Mouse (Mus musculus) heart, adult 11 months (tissue): ENCODE measurements at regions not wholly inside any gene's neighbourhood (a gene's known extent, or its start where the extent isn't known, plus 50 kb on each side); places are given as distances from the start of the nearest gene placed in this dataset.

ENCODE experiments used
- DNase-seq: peaks from one replicate; pipeline ENCODE4 v3.0.0; 2022

DNA sequence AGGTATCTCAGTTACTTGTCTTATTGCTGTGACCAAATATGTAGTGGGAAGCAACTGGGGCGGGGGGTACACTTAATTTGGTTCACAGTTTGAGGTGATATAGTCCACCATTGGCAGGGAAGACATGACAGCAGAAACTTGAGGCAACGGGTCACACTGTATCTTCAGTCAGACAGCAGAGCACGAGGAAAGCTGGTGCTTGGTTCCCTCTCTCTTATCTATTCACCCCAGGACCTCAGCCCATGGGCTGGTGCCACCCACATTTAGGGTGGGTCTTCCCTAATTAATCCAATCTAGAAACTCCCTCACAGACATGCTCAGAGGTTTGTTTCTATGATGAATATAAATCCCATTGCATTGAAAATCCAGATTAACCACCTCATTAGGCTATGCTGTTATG, 56.5 kb downstream of the Otud1 start:
- peak; percentile 70 for DNase-seq

DNA sequence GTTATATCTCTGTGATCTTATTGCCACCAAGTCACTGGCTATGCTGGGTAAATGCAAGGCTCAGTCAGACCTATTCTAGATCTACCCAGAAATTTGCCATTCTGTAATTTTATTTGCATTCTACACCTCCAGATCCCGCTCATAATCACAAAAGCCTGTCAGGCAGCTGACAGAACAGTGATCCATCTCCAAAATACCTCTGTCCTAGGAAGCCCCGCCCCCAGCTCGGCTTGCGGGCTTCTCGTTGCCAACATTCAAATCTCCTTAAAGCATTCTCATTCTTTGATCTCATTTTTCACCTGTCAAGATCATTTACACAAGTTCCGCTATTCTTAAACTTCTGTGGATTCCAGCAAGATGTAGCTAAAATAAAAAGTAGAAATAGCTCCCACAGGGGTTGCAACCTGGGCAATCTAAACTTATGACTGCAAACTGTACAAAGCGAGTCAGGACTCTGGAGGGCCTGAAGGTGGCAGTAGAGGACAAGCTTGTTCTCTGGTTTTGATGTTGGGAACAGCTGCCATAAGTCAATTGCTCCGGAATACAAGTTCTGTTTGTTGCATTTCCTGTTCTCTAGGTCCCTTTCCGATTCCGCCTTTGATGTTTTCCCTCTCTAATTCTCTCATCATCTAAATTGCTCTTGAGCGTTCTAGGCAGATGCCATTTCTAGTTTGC, 58.1 kb downstream of the Otud1 start:
- peak; percentile 91 for DNase-seq

DNA sequence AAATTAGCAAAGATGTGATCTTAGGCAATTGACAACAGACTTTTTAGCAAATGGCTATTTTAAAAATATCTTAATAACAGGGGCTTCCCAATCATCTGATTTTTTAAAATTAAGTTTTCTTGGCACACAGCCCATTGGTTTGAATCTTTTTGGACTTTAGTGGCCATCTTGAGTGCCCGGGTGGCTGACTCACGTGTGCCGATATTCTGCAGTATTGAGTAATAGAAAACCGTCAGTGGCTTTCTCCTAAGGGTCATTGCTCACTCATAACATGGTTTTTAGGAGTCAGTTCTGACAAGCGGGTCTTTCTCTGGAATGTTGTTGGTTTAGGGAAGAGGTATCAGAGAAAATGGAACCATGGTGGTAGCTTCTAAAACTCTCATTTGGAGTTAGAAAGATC, 58.8 kb downstream of the Otud1 start:
- DNase-seq: peak; percentile 23

DNA sequence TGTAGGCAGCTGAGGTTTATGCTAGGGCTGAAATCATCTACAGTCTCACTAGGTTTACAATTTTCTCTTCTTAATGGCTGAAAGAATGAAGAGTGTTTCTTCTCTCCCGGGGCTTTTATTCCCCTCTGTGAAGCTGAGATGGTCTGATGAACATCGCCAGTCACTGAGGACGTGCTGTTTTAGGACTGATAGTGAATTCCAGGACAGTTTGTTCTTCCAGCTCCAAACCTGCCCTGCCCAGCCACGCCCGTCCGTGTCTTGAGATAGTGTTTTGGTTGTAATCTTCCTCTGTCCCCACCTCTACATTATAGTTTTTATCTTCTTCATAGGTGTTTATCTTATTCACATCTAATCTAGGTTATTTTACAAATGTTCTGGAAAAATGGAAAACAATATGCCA, 68.5 kb downstream of the Otud1 start:
- DNase-seq: peak; percentile 11

DNA sequence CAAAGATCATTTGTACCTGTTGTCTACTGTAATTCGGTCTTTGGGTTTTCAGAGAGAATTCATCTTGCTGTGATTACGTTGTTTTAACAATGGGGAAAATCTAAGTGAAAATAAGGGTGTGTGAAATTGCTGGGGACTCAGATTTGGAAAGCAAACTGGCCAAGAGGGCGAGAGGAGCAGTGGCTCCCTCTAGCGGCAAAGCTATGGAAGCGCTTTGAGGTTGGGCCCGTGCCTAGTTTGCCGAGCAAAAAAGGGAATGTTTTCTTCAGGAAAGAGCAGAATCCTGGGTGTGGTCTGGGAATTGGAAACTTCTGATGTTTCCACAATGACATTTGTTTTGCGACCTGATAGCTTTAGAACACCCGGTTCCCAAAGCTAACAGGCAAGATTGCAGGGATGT, 69.4 kb downstream of the Otud1 start:
- DNase-seq: peak; percentile 95

DNA sequence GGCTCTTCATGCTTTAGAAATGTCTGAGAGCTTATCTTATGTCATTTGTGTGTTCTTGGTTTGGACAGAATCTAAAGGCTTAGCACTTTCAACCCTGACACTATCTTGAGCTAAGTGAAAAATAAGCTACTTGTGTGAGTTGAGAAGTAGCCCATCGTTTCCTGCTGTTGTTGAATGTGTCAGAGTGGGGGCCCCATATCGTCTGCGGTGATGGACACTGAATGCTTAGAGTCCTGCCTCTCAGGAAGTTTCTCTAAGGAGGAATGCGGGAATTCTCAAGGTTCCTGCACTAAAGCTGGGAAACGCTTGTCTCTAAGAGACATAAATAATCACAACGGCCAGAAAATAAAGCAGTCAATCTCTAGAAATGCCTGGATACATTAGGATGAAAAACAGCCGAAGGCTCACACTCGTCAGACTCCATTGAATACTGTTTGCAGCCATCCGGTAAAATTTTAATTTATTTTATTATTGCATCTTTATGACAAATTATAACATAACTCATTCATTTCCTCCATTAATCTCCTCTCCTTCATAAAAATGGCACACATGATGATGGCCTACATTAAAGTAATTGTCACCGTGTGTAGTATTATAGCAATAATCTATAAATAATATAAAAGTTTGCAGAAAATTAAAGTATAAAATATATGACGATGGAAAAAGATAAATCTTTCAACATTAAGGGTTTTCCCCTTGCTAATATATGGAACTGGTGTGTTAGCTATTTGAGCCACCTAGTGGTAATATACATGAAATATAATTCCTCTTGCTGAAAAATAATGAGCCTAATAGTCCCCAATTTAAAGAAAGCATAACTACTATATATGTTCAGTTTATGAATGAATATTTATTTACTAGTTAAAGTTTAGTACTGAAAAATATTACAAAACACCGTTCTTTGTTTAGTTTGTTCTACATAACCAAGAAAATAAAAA, 75.6 kb downstream of the Otud1 start:
- DNase-seq: peak; percentile 81

DNA sequence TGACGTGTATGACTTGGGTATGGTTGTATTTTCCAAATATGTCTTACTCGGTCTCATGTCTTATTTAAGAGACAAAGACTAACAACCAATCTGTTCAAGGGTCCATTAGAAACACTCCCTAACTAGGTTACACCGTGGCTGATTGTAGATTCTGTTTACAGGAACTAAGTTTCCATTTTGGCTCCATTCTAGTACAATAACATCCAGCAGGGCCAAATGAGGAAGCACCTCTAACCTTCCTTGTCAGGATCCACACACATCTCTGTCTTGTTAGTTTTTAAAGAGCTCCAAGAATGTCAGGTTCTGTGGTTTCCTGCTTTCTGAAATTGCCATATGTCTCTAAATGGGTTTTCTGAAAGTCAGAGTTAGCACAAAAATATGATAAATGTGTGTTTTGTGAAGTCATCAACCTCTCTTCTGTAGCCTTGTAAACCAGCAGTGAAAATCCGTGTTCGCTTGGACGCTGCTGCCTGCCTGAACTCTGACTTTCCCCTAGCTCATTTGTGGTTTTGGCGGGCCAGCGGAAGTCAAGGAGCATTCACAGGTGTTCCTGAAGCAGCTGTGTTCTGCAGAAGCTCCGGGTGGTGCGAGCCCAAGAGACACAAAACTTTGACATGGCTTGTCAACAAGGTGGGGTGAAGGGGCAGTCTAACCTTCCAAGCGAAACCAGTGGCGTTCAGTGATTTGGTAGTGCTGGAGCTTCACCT, 76.8 kb downstream of the Otud1 start:
- DNase-seq: peak; percentile 83

DNA sequence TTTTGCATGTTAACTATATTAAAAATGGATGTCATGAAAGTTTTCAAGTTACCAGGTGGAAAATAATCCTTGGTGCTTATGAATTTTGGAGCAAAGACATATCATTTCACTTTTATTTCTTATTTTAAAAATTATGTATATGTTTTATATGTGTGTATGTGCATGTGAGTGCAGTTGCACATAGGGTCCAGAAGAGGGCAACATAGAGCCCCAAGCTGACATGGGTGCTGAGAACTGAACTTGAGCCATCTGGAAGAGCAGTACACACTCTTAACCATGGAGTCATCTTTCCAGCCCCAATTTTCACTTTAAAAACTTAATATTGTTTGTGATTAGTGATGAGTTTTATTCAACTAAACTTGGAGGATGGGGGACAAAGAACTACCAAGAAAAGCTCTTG, 84.0 kb downstream of the Otud1 start:
- no peak for DNase-seq

DNA sequence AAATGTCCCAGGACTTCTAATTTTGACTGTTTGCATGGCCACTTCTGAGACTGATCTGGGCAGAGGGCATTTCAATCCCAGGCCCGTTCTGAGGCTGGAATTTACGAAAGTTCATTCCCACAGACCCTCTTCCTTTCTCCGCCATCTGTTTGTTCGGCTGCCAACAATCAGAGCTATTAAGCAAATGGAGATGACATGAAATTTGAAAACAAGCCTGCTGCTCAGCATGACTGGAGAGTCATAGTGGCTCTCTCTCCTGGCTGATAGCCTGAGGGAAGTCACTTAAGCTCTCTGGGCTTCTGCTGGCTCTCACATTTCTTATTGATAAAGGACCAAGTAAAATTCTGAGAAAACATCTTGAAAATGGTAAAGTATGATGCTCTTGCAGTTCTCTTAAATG, 85.9 kb downstream of the Otud1 start:
- DNase-seq: no peak

DNA sequence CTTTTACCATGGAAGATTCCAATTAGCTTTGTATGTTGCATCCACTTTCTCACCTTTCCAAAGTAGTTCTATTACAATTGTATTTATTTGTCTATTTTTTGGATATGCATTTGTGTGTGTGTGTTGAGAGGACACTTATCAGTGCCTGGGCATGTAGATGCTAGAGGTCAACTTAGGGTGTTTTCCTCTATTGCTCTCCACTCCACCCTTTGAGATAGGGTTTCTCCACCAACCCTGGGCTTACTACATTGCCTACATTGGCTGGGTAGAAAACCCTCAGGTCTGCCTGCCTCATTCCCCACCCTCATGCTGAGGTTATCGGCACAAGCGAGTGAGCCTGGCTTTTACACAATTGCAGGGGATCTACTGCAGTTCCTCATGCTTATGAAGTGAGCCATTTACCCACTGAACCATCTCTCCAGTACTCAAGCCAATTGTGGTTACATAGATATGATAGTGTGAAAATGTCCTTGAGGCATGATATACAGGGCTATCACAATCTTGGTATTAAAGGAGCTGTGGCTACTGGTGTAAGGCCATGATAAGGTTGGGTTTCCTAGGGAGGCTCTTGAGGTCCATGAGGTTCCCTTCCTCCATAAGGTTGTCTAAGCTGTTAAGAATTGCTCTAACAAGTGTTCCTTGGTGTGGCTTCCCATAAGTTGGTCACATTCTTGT, 87.6 kb downstream of the Otud1 start:
- no peak for DNase-seq

DNA sequence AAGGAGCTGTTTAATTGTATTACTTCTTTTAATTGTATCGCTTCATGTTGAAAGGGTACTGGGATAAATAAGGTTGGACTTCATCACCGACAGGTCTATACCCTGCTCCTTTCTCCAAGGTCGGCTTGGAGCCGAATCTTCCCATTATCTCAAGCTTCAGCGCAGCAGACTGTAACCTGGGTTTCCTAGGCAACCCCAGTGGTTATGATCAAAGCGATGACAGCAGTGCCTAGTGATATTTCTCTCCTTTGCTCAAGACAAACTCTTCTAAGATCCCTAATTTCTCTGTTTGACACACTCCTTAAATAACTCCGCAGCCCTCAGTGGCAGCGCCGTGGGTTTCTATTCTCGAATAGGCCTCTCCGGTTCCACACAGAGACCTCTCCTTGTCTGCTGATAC, 95.2 kb downstream of the Otud1 start:
- DNase-seq: no peak

DNA sequence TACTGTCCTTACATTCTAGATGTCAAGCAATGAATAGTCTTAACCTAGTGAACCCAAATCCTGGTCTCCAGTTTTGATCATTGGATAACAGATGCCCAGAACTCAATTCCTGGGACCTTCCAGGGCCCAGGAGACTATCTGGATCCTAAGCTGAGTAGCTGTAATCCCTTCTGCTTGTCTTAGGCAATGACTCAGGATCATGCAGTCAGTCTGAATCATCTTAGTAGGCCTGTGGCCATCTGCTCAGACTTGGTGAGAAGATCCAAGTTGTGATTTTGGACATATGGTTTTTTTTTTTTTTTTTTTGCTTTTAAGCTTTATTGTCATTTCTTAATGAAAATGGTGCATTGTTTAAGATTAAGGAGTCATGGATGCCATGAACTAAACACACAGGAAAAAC, 95.9 kb downstream of the Otud1 start:
- DNase-seq: no peak

DNA sequence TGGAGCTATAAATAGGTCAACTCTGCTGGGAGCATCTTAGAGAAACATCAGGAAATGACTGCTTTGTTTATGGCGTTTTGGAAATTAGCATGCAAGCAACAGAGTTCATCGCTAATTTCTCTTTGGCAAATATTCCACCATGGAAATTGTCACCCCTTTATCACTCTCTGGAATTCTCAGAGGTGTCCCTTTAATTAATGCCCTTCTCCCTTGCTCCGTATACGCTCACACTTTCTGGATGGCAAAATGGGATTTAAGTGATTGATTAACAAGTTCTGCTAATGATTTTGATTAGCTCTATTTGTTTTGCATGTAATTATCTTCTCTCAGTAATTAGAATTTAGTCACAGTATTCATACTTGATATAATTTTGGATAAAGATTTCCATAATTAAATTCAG, 100.4 kb downstream of the Otud1 start:
- DNase-seq: no peak

DNA sequence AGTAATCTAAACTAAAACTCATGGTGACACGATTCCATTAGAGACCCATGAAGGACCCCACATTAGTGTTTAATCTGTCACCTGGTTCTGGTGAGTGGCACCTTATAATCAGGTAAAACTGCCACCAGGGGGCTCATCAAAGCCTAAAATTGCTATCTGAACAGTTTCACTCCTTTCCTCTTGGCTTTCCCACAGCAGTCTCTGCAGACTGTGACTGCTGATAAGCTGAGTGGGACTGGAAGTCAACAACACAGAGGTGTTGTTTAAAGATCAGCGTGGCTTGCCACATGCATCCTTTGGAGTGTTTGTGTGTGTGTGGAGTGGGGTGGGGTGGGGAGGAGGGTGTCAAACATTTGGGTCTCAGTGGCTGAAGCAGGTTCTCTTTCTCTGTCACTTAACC, 101.6 kb downstream of the Otud1 start:
- DNase-seq: no peak

DNA sequence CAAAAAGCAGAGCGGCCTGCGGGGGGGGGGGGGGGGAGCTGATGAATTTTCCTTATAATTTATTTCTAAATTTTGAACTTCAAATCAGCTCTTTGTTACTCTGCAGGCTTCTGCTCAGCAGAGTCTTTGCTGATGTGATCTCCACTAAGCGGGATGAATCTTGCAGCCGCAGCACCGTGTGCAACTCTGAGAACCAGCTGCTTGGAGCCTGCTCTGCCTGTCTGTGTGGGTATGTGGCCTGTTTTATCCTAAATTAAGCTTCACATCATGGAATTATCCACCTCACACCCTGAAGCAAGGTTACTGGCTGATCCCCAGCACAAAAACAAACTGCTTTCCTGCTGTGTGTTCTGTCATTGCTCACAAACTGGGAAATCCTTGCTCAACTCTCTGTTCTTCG, 102.0 kb downstream of the Otud1 start:
- no peak for DNase-seq

DNA sequence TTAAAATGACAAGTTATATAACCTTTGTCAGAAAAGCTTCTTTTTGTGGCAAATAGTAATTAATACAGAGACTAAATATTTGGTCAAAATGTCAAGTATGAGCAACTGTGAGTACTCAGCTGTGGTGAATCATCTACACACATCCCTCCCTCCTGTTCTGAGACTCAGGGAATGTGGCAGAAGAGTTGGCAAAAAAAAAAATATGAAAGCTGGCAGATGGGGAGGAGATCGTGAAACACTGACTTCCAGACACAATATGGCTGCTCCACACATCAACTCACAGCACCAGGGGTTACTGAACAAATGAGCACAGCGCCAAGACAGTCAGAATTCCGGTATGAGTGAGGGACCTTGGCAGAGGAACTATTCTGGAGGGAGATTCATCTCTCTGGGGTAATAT, 105.4 kb downstream of the Otud1 start:
- no peak for DNase-seq

DNA sequence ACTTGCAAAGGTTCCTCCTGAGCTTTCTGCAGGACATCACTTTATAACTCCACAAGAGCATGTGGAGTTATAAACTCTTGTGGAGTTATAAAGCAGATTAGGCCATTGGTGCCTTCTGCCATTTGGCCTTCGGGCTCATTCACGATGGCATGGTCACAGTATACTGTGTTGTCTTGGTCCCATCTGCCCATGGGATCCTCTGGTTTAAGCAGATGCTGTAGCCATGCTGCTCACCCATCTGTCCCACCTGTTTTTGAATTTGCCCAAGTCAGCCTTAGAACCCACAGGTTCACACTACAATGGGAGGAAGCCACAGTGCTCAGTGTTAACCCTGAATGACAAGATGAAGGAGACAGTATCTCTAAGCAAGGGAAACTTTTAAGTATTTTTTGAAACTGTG, 124.7 kb upstream of the Etl4 start:
- DNase-seq: no peak

DNA sequence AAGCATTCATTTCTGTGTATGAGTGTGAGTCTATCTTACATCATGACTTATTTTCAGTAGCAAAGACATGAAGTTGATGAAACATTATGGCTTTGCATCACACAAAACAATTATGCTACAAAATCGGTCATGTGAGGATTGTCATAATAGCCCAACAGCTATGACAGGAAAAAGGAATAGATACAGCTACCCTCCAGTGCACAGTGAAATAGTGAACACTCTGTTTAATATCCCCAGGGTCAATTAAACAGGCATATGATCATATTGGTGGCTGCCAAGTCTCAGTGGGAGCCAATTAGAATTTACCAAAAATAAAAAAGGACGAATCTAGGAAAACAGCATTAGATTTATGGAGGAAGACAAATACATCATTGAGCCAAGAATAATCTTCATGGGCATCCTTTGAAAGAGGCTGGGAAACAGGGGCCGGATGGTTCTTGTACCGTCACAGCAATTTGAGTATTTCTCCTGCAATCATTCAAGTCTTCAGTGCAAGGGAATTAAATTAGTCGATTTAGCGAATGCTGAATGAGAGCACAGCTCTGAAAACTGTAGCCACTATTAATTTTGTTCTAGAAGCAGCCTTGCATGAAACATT, 123.8 kb upstream of the Etl4 start:
- no peak for DNase-seq

DNA sequence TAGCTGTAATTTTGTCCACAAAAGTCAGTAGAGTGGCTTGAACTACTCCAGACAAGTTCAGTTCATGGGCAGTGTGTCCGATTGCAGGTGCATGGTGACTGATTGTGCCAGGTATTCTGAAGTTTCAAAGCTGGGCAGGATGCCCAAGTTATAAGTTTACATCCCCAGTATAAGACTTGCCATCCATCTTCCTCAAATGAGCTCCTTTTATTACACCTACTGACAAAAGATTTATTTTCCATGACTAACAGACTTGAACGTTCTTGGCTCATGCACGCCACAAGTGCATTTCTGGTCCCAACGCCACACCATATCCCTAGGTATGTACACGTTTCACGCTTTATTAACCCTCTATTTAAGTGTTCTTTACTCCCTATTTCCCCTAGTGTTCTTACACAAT, 117.4 kb upstream of the Etl4 start:
- DNase-seq: no peak

DNA sequence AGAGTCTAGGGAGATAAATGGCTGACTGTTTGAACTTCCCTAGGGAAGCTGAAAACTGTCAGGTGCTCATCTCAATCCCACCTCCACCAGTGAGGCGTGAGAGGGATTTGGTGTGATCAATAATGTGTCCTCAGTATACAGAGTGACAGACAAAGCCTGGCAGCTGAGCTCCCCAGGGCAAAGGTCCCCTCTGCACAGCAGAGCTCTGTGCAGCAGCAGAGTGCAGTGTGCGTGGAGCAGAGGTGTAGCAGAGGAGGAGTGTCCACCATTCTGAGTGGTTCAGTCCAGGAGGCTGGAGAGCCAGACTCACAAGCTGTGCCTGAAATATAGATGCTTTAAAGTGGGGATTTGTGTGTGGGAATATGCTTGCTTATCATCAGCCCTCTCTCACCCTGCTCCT, 112.8 kb upstream of the Etl4 start:
- no peak for DNase-seq
